Mouse (Mus musculus) ES-E14 (cell line): ENCODE data around the gene Syt9.

ENCODE experiments used
- CHD2 ChIP-seq: IDR thresholded peaks from 2 replicates; pipeline ENCODE4 v1.6.1; 2014; ENCODE audit warnings: mild to moderate bottlenecking, low read depth, low read length, inconsistent platforms
- HCFC1 ChIP-seq: IDR thresholded peaks from 2 replicates; pipeline ENCODE4 v1.6.1; 2012; ENCODE audit warnings: low read length, inconsistent platforms, borderline replicate concordance; ENCODE audit not compliant: insufficient read depth
- ZNF384 ChIP-seq: IDR thresholded peaks from 2 replicates; pipeline ENCODE4 v1.6.1; 2012; ENCODE audit warnings: low read depth, low read length, inconsistent platforms

- TF ChIP-seq HCFC1 (no peak), CHD2 (no peak), ZNF384 (no peak)
Observed at GRCm38 (mm10) chr7:107414928-107415327, 44.4 kb downstream of the Syt9 start.
